In genomic region chr5:131088866-131089265, GRCm38 (mm10) we compare ENCODE assay signal across 12 mouse cellular contexts.
DNase-seq lines count a peak whose midpoint lies in the region; ATAC-seq and TF ChIP-seq lines count a peak whose summit lies in the region.
"Had no signal": no experiment of that assay in that cellular context is flagged by ENCODE, and none has a peak within 500 bp of the region (broad histone marks: within the 10 kb centered on the region; RNA-seq: fewer than 3 reads in every experiment).

No protein-coding gene starts in this region.

- no peak for DNase-seq in hindbrain, embryonic 10.5 days (ENCODE audit: low spot score)
- no peak for DNase-seq in lung, adult 2 months
- peak; percentile 74 for DNase-seq in embryonic facial prominence, embryonic 14.5 days (ENCODE audit: low spot score)
- no peak for DNase-seq in cerebellum, adult 8-10 months
- DNase-seq: cerebellum, adult 9-10 months; right cerebral cortex, adult 18-20 months had no signal

- H3K4me2 ChIP-seq in hindbrain, embryonic 13.5 days = 0 out of 2 replicates have a peak overlapping the region, but pooled peaks have one; percentile 2
- peak overlapping the region; percentile 36; the same call in 1 of the 2 replicates for H3K4me2 ChIP-seq in lung, embryonic 16.5 days (ENCODE audit: low read depth, low read length)
- H3K4me2 ChIP-seq in embryonic facial prominence, embryonic 14.5 days (ENCODE audit: low read depth, low read length) = peak overlapping the region; percentile 17; the same call in 1 of the 2 replicates
- H3K4me2 ChIP-seq in stomach, embryonic 14.5 days (replicated peaks; ENCODE audit: low read depth, low read length) = no peak overlapping the region

- H3K9ac ChIP-seq in hindbrain, embryonic 13.5 days = peak overlapping the region; percentile 26; the same call in 1 of the 2 replicates
- H3K9ac ChIP-seq in lung, embryonic 16.5 days (ENCODE audit: low read length) = no peak overlapping the region
- no peak overlapping the region for H3K9ac ChIP-seq in embryonic facial prominence, embryonic 14.5 days (ENCODE audit: low read depth, low read length)
- H3K9ac ChIP-seq in stomach, embryonic 14.5 days (replicated peaks; ENCODE audit: low read depth, low read length) = no peak overlapping the region

- no peak for ATAC-seq in hindbrain, embryonic 13.5 days (ENCODE audit: low FRiP score)
- peak; percentile 49; the same call in 1 of the 2 replicates for ATAC-seq in lung, embryonic 16.5 days (ENCODE audit: low read depth)
- peak; percentile 77; the same call in 1 of the 2 replicates for ATAC-seq in embryonic facial prominence, embryonic 14.5 days (ENCODE audit: low read depth)
- peak; percentile 53; the same call in 1 of the 2 replicates for ATAC-seq in stomach, embryonic 14.5 days (ENCODE audit: insufficient number of reproducible peaks, insufficient read depth, low FRiP score, low read depth)
- ATAC-seq: activated CD4-positive, CD25-positive, alpha-beta regulatory T cell, adult 4 months had no signal

- TF ChIP-seq CTCF in lung, adult 2 months (IDR thresholded peaks at IDR 0.05; ENCODE audit: insufficient read depth, low read length) = no peak

- H3K9me3 ChIP-seq in hindbrain, embryonic 13.5 days = no peaks in the 10 kb centered on the region
- H3K9me3 ChIP-seq in hindbrain, embryonic 10.5 days = no peaks in the 10 kb centered on the region
- H3K9me3 ChIP-seq in lung, embryonic 16.5 days (ENCODE audit: control insufficient read depth, low read length) = no peaks in the 10 kb centered on the region
- no peaks in the 10 kb centered on the region for H3K9me3 ChIP-seq in embryonic facial prominence, embryonic 14.5 days (ENCODE audit: control insufficient read depth, low read length)
- no peaks in the 10 kb centered on the region for H3K9me3 ChIP-seq in stomach, embryonic 14.5 days (ENCODE audit: control insufficient read depth, low read depth, low read length)

- no peak overlapping the region for H3K27ac ChIP-seq in hindbrain, embryonic 13.5 days
- H3K27ac ChIP-seq in hindbrain, embryonic 10.5 days = no peak overlapping the region
- H3K27ac ChIP-seq in lung, embryonic 16.5 days (ENCODE audit: low read length) = no peak overlapping the region
- H3K27ac ChIP-seq in embryonic facial prominence, embryonic 14.5 days (replicated peaks; ENCODE audit: low read depth, low read length) = no peak overlapping the region; the same call in 1 of the 2 replicates
- no peak overlapping the region for H3K27ac ChIP-seq in stomach, embryonic 14.5 days (ENCODE audit: low read length)

- H3K27me3 ChIP-seq in hindbrain, embryonic 13.5 days = no peaks in the 10 kb centered on the region
- H3K27me3 ChIP-seq in hindbrain, embryonic 10.5 days (ENCODE audit: insufficient read depth, poor library complexity, severe bottlenecking) = no peaks in the 10 kb centered on the region
- H3K27me3 ChIP-seq in lung, embryonic 16.5 days (ENCODE audit: control insufficient read depth, insufficient read depth, low read depth, low read length) = no peaks in the 10 kb centered on the region
- no peaks in the 10 kb centered on the region for H3K27me3 ChIP-seq in embryonic facial prominence, embryonic 14.5 days (replicated peaks; ENCODE audit: control insufficient read depth, insufficient read depth, low read length)
- no peaks in the 10 kb centered on the region for H3K27me3 ChIP-seq in stomach, embryonic 14.5 days (ENCODE audit: control insufficient read depth, insufficient read depth, low read length)
- H3K27me3 ChIP-seq: megakaryocyte, embryonic 14.5 days had no signal

- H3K4me1 ChIP-seq in hindbrain, embryonic 13.5 days (replicated peaks) = peaks cover 18% of the 10 kb centered on the region
- no peaks in the 10 kb centered on the region for H3K4me1 ChIP-seq in hindbrain, embryonic 10.5 days (replicated peaks)
- 0 out of 2 replicates have a peak, but pooled peaks cover 2% of the 10 kb centered on the region for H3K4me1 ChIP-seq in lung, embryonic 16.5 days (replicated peaks; ENCODE audit: control insufficient read depth, insufficient read depth, low read length)
- no peaks in the 10 kb centered on the region for H3K4me1 ChIP-seq in lung, adult 2 months (ENCODE audit: control insufficient read depth, insufficient read depth, low read length)
- H3K4me1 ChIP-seq in embryonic facial prominence, embryonic 14.5 days (ENCODE audit: control insufficient read depth, insufficient read depth, low read length) = peaks cover 7% of the 10 kb centered on the region; the same call in 1 of the 2 replicates
- H3K4me1 ChIP-seq in stomach, embryonic 14.5 days (ENCODE audit: control insufficient read depth, insufficient read depth, low read length) = no peaks in the 10 kb centered on the region
- H3K4me1 ChIP-seq: megakaryocyte, embryonic 14.5 days had no signal

- 46% methylated on average over 11 of the region's 11 CpGs for WGBS in hindbrain, embryonic 13.5 days
- WGBS in hindbrain, embryonic 10.5 days = 76% methylated on average over 11 of the region's 11 CpGs
- 27% methylated on average over 11 of the region's 11 CpGs for WGBS in lung, embryonic 16.5 days
- 46% methylated on average over 11 of the region's 11 CpGs for WGBS in lung, adult 2 months
- 45% methylated on average over 11 of the region's 11 CpGs for WGBS in embryonic facial prominence, embryonic 14.5 days
- 36% methylated on average over 11 of the region's 11 CpGs for WGBS in stomach, embryonic 14.5 days

- no peak overlapping the region for H3K4me3 ChIP-seq in hindbrain, embryonic 13.5 days
- H3K4me3 ChIP-seq in hindbrain, embryonic 10.5 days = no peak overlapping the region
- H3K4me3 ChIP-seq in lung, embryonic 16.5 days (ENCODE audit: low read length) = no peak overlapping the region
- H3K4me3 ChIP-seq in lung, adult 2 months (replicated peaks; ENCODE audit: extremely low read depth, low read depth, low read length) = no peak overlapping the region
- no peak overlapping the region for H3K4me3 ChIP-seq in embryonic facial prominence, embryonic 14.5 days (ENCODE audit: low read depth, low read length)
- no peak overlapping the region for H3K4me3 ChIP-seq in stomach, embryonic 14.5 days (ENCODE audit: low read depth, low read length)
- H3K4me3 ChIP-seq: megakaryocyte, embryonic 14.5 days had no signal

- TF ChIP-seq POLR2A in lung, adult 2 months (IDR thresholded peaks at IDR 0.05; ENCODE audit: borderline replicate concordance, extremely low read depth, low read depth, low read length) = no peak

- no peaks in the 10 kb centered on the region for H3K36me3 ChIP-seq in hindbrain, embryonic 13.5 days
- no peaks in the 10 kb centered on the region for H3K36me3 ChIP-seq in hindbrain, embryonic 10.5 days
- H3K36me3 ChIP-seq in lung, embryonic 16.5 days (ENCODE audit: control insufficient read depth, insufficient read depth, low read length) = no peaks in the 10 kb centered on the region
- no peaks in the 10 kb centered on the region for H3K36me3 ChIP-seq in embryonic facial prominence, embryonic 14.5 days (ENCODE audit: control insufficient read depth, insufficient read depth, low read length)
- H3K36me3 ChIP-seq in stomach, embryonic 14.5 days (ENCODE audit: control insufficient read depth, insufficient read depth, low read length) = no peaks in the 10 kb centered on the region
- H3K36me3 ChIP-seq: G1E had no signal
